In genomic region chr10:53398540-53398902, GRCm38 (mm10) we compare ENCODE assay signal across 8 mouse cellular contexts. TPM values are rescaled to one million over a fixed set of nuclear protein-coding genes. Genes with fewer than 3 reads are reported as not detected.
DNase-seq lines count a peak whose midpoint lies in the region; ATAC-seq and TF ChIP-seq lines count a peak whose summit lies in the region.

No protein-coding gene starts in this region.

- H3K4me1 ChIP-seq in hindbrain, embryonic 13.5 days (replicated peaks) = peaks cover 7% of the 10 kb centered on the region; the same call in 1 of the 2 replicates
- H3K4me1 ChIP-seq in liver, postnatal 0 days (ENCODE audit: insufficient read depth) = peaks cover 8% of the 10 kb centered on the region
- H3K4me1 ChIP-seq in neural tube, embryonic 12.5 days = peaks cover 6% of the 10 kb centered on the region; the same call in 1 of the 2 replicates

- 12% methylated on average over 9 of the region's 9 CpGs for WGBS in hindbrain, embryonic 13.5 days
- 11% methylated on average over 9 of the region's 9 CpGs for WGBS in liver, postnatal 0 days (ENCODE audit: insufficient replicate concordance)
- WGBS in neural tube, embryonic 12.5 days = 5% methylated on average over 9 of the region's 9 CpGs

- intact Hi-C loops in gastrocnemius, adult 2 months (cut with DNase I) = loop anchor here (5.0 kb wide), 1 partner anchor 64 kb away; no protein-coding TSS in a partner anchor

- no peaks in the 10 kb centered on the region for H3K36me3 ChIP-seq in hindbrain, embryonic 13.5 days
- no peaks in the 10 kb centered on the region for H3K36me3 ChIP-seq in liver, postnatal 0 days (replicated peaks; ENCODE audit: insufficient read depth, low read length)
- H3K36me3 ChIP-seq in neural tube, embryonic 12.5 days = no peaks in the 10 kb centered on the region

- no peaks in the 10 kb centered on the region for H3K27me3 ChIP-seq in hindbrain, embryonic 13.5 days
- no peaks in the 10 kb centered on the region for H3K27me3 ChIP-seq in liver, postnatal 0 days (ENCODE audit: insufficient read depth, low read length)
- no peaks in the 10 kb centered on the region for H3K27me3 ChIP-seq in neural tube, embryonic 12.5 days (replicated peaks)

- DNase-seq in MN1 (ENCODE audit: low spot score) (peak; percentile 81), adipocyte (ENCODE audit: low spot score) (no peak)
- DNase-seq in cerebellum, adult 8-10 months = peak; percentile 34
- DNase-seq in gastrocnemius, adult 2 months = peak; percentile 71
- DNase-seq in liver, postnatal 0 days = peak; percentile 49
- DNase-seq in adrenal gland, adult 8-10 months = no peak

- H3K4me3 ChIP-seq in gastrocnemius, adult 2 months = peak overlapping the region; percentile 68
- H3K4me3 ChIP-seq in hindbrain, embryonic 13.5 days = peak overlapping the region; percentile 8; the same call in 1 of the 2 replicates
- peak overlapping the region; percentile 19 for H3K4me3 ChIP-seq in liver, postnatal 0 days (ENCODE audit: low read depth, low read length)
- no peak overlapping the region for H3K4me3 ChIP-seq in neural tube, embryonic 12.5 days

- TF ChIP-seq EP300 in liver, postnatal 0 days (IDR thresholded peaks at IDR 0.05; ENCODE audit: low read depth) = no peak

- peak; percentile 54; the same call in 1 of the 2 replicates for ATAC-seq in hindbrain, embryonic 13.5 days (ENCODE audit: low FRiP score)
- peak; percentile 56 for ATAC-seq in liver, postnatal 0 days
- peak; percentile 59 for ATAC-seq in neural tube, embryonic 12.5 days (ENCODE audit: low FRiP score, low read depth)

- H3K9ac ChIP-seq in hindbrain, embryonic 13.5 days = no peak overlapping the region; the same call in 1 of the 2 replicates
- H3K9ac ChIP-seq in liver, postnatal 0 days (replicated peaks) = peak overlapping the region; percentile 17
- no peak overlapping the region for H3K9ac ChIP-seq in neural tube, embryonic 12.5 days

- H3K27ac ChIP-seq in gastrocnemius, adult 2 months = peak overlapping the region; percentile 95
- no peak overlapping the region; the same call in 1 of the 2 replicates for H3K27ac ChIP-seq in hindbrain, embryonic 13.5 days
- peak overlapping the region; percentile 69 for H3K27ac ChIP-seq in liver, postnatal 0 days (ENCODE audit: low read depth)
- no peak overlapping the region for H3K27ac ChIP-seq in neural tube, embryonic 12.5 days

- H3K4me2 ChIP-seq in hindbrain, embryonic 13.5 days = peak overlapping the region; percentile 35
- peak overlapping the region; percentile 61 for H3K4me2 ChIP-seq in liver, postnatal 0 days (ENCODE audit: low read depth, low read length)
- peak overlapping the region; percentile 52 for H3K4me2 ChIP-seq in neural tube, embryonic 12.5 days (replicated peaks)

- TF ChIP-seq CTCF in gastrocnemius, adult 2 months (IDR thresholded peaks at IDR 0.05) = no peak
- TF ChIP-seq CTCF in liver, postnatal 0 days (IDR thresholded peaks at IDR 0.05; ENCODE audit: low read depth) = no peak

- no peaks in the 10 kb centered on the region for H3K9me3 ChIP-seq in hindbrain, embryonic 13.5 days
- no peaks in the 10 kb centered on the region for H3K9me3 ChIP-seq in liver, postnatal 0 days (ENCODE audit: low read length)
- no peaks in the 10 kb centered on the region for H3K9me3 ChIP-seq in neural tube, embryonic 12.5 days

RNA-seq across cellular contexts. Expression of gene Cep85l, which starts 18.8 kb away (rescaled TPM):
- 10 to 100 TPM; 45.6 to 62.4 TPM for total RNA-seq in gastrocnemius, adult 2 months (2021)
- polyA plus RNA-seq in hindbrain, embryonic 13.5 days (2015; fragmentation: Nextera tagmentation; extraction: Ambion mirVana) = 5.7 TPM in 2 replicates
- polyA plus RNA-seq in liver, postnatal 0 days (2015; fragmentation: Nextera tagmentation; extraction: Ambion mirVana) = 2.5 and 5.4 TPM in 2 replicates
- polyA plus RNA-seq in neural tube, embryonic 12.5 days (2016; fragmentation: Nextera tagmentation; extraction: Ambion mirVana) = 9.2 and 10.0 TPM in 2 replicates
- 10 to 100 TPM in 2 of 4 experiments, 1 to 10 TPM in 2; 7.5 to 15.7 (median 11.4) TPM for total RNA-seq in adrenal gland, adult 8-10 months (2022)

Comparison
In these comparisons a context has a peak if more than half of its experiments do, and no peak if none do; other contexts are left out.
1. DNase-seq: peak in MN1 (single experiment), cerebellum, adult 8-10 months (single experiment), gastrocnemius, adult 2 months (single experiment) and liver, postnatal 0 days (single experiment); none in adipocyte (single experiment) and adrenal gland, adult 8-10 months (single experiment).
2. H3K27ac ChIP-seq: peak in gastrocnemius, adult 2 months (single experiment) and liver, postnatal 0 days (single experiment); none in hindbrain, embryonic 13.5 days (single experiment) and neural tube, embryonic 12.5 days (single experiment).
3. Peak in every context shown above with its lines, with median percentiles within 50 percentile points of each other: ATAC-seq and H3K4me2 ChIP-seq.